Mouse (Mus musculus): ENCODE results near the gene Myo18b.

DNA sequence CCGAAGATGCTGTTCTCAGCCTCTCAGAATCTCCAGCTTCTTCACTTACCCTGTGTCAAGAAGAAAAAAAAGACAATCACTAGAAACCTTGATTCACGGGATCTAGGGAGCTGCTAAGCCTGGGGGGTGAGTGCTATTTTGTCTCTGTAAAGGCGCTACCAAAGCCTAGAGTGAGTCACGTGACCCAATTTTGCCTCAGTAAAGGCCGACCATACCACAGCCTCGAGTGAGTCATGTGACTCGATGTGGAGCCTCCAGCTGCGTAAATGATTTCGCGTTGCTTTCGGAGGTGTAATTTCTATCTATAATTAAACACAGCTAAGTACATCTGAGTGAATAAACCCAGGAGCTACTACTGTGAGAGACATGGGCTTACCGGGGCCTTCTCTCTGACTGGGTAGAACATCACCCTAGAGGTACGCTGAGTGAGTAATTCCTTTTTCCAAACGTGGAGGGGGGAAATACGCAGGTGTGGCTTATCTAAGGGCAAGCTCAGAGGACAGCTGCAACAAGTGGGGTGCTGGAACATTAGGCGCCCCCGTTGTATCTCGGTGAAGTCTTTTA lies 202.8 kb downstream of the Myo18b start:
- TF ChIP-seq CTCF (IDR thresholded peaks at IDR 0.05; ENCODE audit: low read depth, low read length): no peak
- no peak for TF ChIP-seq GATA1 (IDR thresholded peaks at IDR 0.05; ENCODE audit: borderline replicate concordance, low read length)
- TF ChIP-seq TAL1 (conservative IDR thresholded peaks at IDR 0.05; ENCODE audit: low read depth, low read length): no peak
- TF ChIP-seq POLR2AphosphoS5 (IDR thresholded peaks at IDR 0.05; ENCODE audit: insufficient replicate concordance, low read depth, low read length): no peak

Measured in G1E (cell line).